Mouse (Mus musculus): ENCODE data around the gene Ppp2r1a. TPM values are rescaled to one million over a fixed set of nuclear protein-coding genes. Genes with fewer than 3 reads are reported as not detected.

The Ppp2r1a gene
- polyA plus RNA-seq, 1 experiment from 2014 or later: 783 TPM

DNA sequence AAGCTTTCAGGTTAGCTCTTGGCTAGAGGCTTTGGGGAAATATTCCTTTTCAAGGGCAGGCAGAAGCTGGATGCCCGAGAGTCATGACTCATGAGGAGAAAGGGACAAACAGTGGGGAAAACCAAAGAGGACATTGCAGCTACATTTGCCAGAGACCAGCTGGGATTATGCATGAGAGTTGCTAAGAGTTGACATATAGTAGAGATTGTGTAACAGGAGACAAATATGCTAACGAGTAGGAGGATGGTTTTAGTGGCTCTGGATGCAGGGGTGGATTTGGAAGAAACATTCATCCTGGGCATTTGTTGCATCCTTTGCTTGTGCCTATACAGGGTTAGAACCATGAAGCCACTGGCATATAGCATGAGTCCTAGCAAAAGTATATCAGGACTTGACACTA lies 48.6 kb downstream of the Ppp2r1a start:
- H3K9ac ChIP-seq (ENCODE audit: low read depth, low read length): no peak overlapping the region
- H3K27me3 ChIP-seq (ENCODE audit: control insufficient read depth, insufficient read depth, low read depth, low read length): no peaks in the 10 kb centered on the region
- WGBS: 71% methylated on average over 2 of the region's 2 CpGs
- H3K4me3 ChIP-seq (ENCODE audit: low read depth, low read length): no peak overlapping the region
- H3K4me2 ChIP-seq (ENCODE audit: low read length): no peak overlapping the region
- no peaks in the 10 kb centered on the region for H3K9me3 ChIP-seq (replicated peaks; ENCODE audit: control insufficient read depth, low read length, poor library complexity, severe bottlenecking)
- H3K36me3 ChIP-seq (ENCODE audit: control insufficient read depth, insufficient read depth, low read length): no peaks in the 10 kb centered on the region
- ATAC-seq: no peak
- H3K4me1 ChIP-seq (ENCODE audit: control insufficient read depth, insufficient read depth, low read length): no peaks in the 10 kb centered on the region
- H3K27ac ChIP-seq (ENCODE audit: low read length): no peak overlapping the region

DNA sequence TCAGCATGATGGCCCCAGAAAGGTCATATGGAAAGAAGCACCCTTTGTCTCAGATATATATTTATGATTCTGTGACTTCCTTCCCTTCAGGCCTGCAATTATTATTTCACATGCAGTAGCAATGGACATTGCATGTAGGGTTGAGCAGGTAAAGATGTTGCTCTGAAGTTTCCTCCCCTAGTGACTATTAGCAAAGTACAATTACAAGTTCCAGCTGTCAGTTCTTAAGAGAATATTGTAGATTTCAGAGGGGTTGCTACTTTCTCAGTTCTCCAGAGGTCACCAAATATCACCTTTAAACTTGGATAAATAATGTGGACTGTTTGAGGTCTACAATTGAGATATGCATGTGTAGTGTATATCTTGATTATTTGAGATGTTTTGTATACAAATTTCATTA lies 51.3 kb downstream of the Ppp2r1a start, which contains the start of gene Vmn1r233:
TSS of gene Vmn1r233 (minus strand) at position 101 of the 400 bp plus-strand sequence.
- Histone ChIP-seq H3K9me3 (replicated peaks; ENCODE audit: control insufficient read depth, low read length, poor library complexity, severe bottlenecking) (no peaks in the 10 kb centered on the region), H3K4me1 (ENCODE audit: control insufficient read depth, insufficient read depth, low read length) (no peaks in the 10 kb centered on the region), H3K4me3 (ENCODE audit: low read depth, low read length) (no peak within 1 kb of the TSS), H3K27me3 (ENCODE audit: control insufficient read depth, insufficient read depth, low read depth, low read length) (no peaks in the 10 kb centered on the region), H3K9ac (ENCODE audit: low read depth, low read length) (no peak within 1 kb of the TSS), H3K27ac (ENCODE audit: low read length) (no peak within 1 kb of the TSS), H3K36me3 (ENCODE audit: control insufficient read depth, insufficient read depth, low read length) (no peaks in the 10 kb centered on the region), H3K4me2 (ENCODE audit: low read length) (no peak within 1 kb of the TSS)
- no peak for ATAC-seq

GRCm38 (mm10) chr17:21008382-21009331 lies 63.5 kb downstream of the Ppp2r1a start, which contains the start of gene Zfp160:
Zfp160 (plus strand) TSS chr17:21008903.
- peak within 1 kb of the TSS; percentile 65 for H3K4me3 ChIP-seq (ENCODE audit: low read depth, low read length)
- ATAC-seq: peak; percentile 98
- H3K9me3 ChIP-seq (replicated peaks; ENCODE audit: control insufficient read depth, low read length, poor library complexity, severe bottlenecking): no peaks in the 10 kb centered on the region
- 5% methylated on average over 36 of the region's 36 CpGs for WGBS
- peak within 1 kb of the TSS; percentile 75 for H3K4me2 ChIP-seq (ENCODE audit: low read length)
- H3K27ac ChIP-seq (ENCODE audit: low read length): peak within 1 kb of the TSS; percentile 82
- no peaks in the 10 kb centered on the region for H3K27me3 ChIP-seq (ENCODE audit: control insufficient read depth, insufficient read depth, low read depth, low read length)
- peak within 1 kb of the TSS; percentile 73 for H3K9ac ChIP-seq (ENCODE audit: low read depth, low read length)
- peaks cover 7% of the 10 kb centered on the region for H3K36me3 ChIP-seq (ENCODE audit: control insufficient read depth, insufficient read depth, low read length)
- peaks cover 21% of the 10 kb centered on the region for H3K4me1 ChIP-seq (ENCODE audit: control insufficient read depth, insufficient read depth, low read length)

- Histone ChIP-seq H3K36me3 (ENCODE audit: control insufficient read depth, insufficient read depth, low read length) (peaks cover 10% of the 10 kb centered on the region), H3K9ac (ENCODE audit: low read depth, low read length) (peak overlapping the region; percentile 73), H3K4me1 (ENCODE audit: control insufficient read depth, insufficient read depth, low read length) (peaks cover 21% of the 10 kb centered on the region), H3K27ac (ENCODE audit: low read length) (peak overlapping the region; percentile 82; the same call in 1 of the 2 replicates), H3K27me3 (ENCODE audit: control insufficient read depth, insufficient read depth, low read depth, low read length) (no peaks in the 10 kb centered on the region), H3K9me3 (replicated peaks; ENCODE audit: control insufficient read depth, low read length, poor library complexity, severe bottlenecking) (no peaks in the 10 kb centered on the region), H3K4me3 (ENCODE audit: low read depth, low read length) (peak overlapping the region; percentile 65), H3K4me2 (ENCODE audit: low read length) (peak overlapping the region; percentile 75)
- 32% methylated on average over 1 of the region's 1 CpGs for WGBS
- no peak for ATAC-seq
Observed at GRCm38 (mm10) chr17:21009726-21010125, 64.6 kb downstream of the Ppp2r1a start.

Other genes starting within 250 kb of the Ppp2r1a start
- not detected in 2 replicates for gene Vmn1r227, start 215.5 kb upstream of the Ppp2r1a start, polyA plus RNA-seq (2015; fragmentation: Nextera tagmentation; extraction: Ambion mirVana)
- not detected in 2 replicates for gene Vmn1r228, start 159.2 kb upstream of the Ppp2r1a start, polyA plus RNA-seq (2015; fragmentation: Nextera tagmentation; extraction: Ambion mirVana)
- 0.01 TPM in 1 of 2 replicates, not detected in the other for gene Vmn1r229, start 133.8 kb upstream of the Ppp2r1a start, polyA plus RNA-seq (2015; fragmentation: Nextera tagmentation; extraction: Ambion mirVana)
- not detected in 2 replicates for gene Vmn1r230, start 104.9 kb upstream of the Ppp2r1a start, polyA plus RNA-seq (2015; fragmentation: Nextera tagmentation; extraction: Ambion mirVana)
- gene Vmn1r231, start 40.2 kb upstream of the Ppp2r1a start, polyA plus RNA-seq (2015; fragmentation: Nextera tagmentation; extraction: Ambion mirVana): not detected in 2 replicates
- gene Vmn1r232, start 25.6 kb upstream of the Ppp2r1a start, polyA plus RNA-seq (2015; fragmentation: Nextera tagmentation; extraction: Ambion mirVana): not detected in 2 replicates
- not detected in 2 replicates for gene Vmn1r233, start 51.2 kb downstream of the Ppp2r1a start, polyA plus RNA-seq (2015; fragmentation: Nextera tagmentation; extraction: Ambion mirVana)
- 17.1 and 18.8 TPM in 2 replicates for gene Zfp160, start 63.6 kb downstream of the Ppp2r1a start, polyA plus RNA-seq (2015; fragmentation: Nextera tagmentation; extraction: Ambion mirVana)

Measured in midbrain, embryonic 16.5 days (tissue).